Mouse (Mus musculus): ENCODE measurements at regions not wholly inside any gene's neighbourhood (a gene's known extent, or its start where the extent isn't known, plus 50 kb on each side); places are given as distances from the start of the nearest gene placed in this dataset.

DNA sequence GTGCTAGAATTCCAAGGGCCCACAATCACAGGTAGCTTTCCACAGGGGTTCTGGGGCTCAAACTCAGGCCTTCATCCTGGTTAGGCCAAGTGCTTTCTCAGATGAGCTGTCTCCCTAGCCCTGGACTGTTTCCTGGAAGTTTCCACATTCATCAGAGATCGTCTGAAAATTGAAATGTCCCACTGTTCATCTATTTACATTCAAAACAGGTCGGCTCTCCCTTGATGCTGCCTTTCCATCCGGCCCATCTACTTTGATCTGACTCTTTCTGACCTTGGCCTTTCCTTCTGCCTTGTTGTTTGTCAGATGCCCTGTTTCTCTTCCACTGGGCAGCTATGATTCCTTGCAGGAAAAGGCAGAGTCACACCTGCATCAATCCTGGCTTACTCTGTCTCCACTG is 150.2 kb upstream of the Nr2f2 start:
- H3K4me3 ChIP-seq (replicated peaks) = no peak overlapping the region
- peaks cover 2% of the 10 kb centered on the region; the same call in 1 of the 2 replicates for H3K9me3 ChIP-seq
- no peaks in the 10 kb centered on the region for H3K27me3 ChIP-seq (replicated peaks)
- no peaks in the 10 kb centered on the region for H3K4me1 ChIP-seq
- H3K36me3 ChIP-seq (replicated peaks; ENCODE audit: low read length) = no peaks in the 10 kb centered on the region
- TF ChIP-seq GATA1 (IDR thresholded peaks at IDR 0.05; ENCODE audit: borderline replicate concordance, low read length) = no peak
- TF ChIP-seq FLI1 (IDR thresholded peaks at IDR 0.05; ENCODE audit: low read length) = no peak

- TF ChIP-seq GATA1 (IDR thresholded peaks at IDR 0.05; ENCODE audit: borderline replicate concordance, low read length) (no peak), FLI1 (IDR thresholded peaks at IDR 0.05; ENCODE audit: low read length) (no peak)
- peaks cover 2% of the 10 kb centered on the region; the same call in 1 of the 2 replicates for H3K9me3 ChIP-seq
- no peaks in the 10 kb centered on the region for H3K36me3 ChIP-seq (replicated peaks; ENCODE audit: low read length)
- no peaks in the 10 kb centered on the region for H3K27me3 ChIP-seq (replicated peaks)
- H3K4me1 ChIP-seq = no peaks in the 10 kb centered on the region
- no peak overlapping the region for H3K4me3 ChIP-seq (replicated peaks)
Measured at GRCm38 (mm10) chr7:70515341-70515851, 148.9 kb upstream of the Nr2f2 start.

DNA sequence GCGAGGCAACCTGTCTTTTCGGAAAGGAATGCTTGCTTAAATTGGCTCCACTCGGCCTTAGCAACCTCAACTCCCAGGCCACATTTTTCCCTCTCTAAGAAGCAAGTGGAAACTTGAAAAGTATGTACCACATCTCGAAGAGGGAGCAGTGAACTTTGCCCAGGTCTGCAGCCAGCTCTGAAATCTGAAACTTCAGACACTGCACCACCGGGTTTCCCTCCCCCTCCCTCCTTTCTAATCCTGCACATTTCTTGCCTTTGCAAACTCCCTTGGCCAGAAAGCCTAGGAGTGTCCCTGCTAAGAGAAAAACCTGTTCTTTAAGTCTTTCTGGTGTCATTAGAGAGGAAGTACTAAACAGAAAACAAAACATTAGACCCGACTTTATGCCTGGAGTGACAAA is 148.1 kb upstream of the Nr2f2 start:
- Histone ChIP-seq H3K4me3 (replicated peaks) (no peak overlapping the region), H3K4me1 (no peaks in the 10 kb centered on the region), H3K9me3 (peaks cover 3% of the 10 kb centered on the region; the same call in 1 of the 2 replicates), H3K36me3 (replicated peaks; ENCODE audit: low read length) (no peaks in the 10 kb centered on the region), H3K27me3 (replicated peaks) (no peaks in the 10 kb centered on the region)
- TF ChIP-seq FLI1 (IDR thresholded peaks at IDR 0.05; ENCODE audit: low read length) (no peak), GATA1 (IDR thresholded peaks at IDR 0.05; ENCODE audit: borderline replicate concordance, low read length) (no peak)

- Histone ChIP-seq H3K4me3 (replicated peaks) (no peak overlapping the region), H3K9me3 (peaks cover 2% of the 10 kb centered on the region; the same call in 1 of the 2 replicates)
Measured at GRCm38 (mm10) chr7:70512354-70512753, 145.8 kb upstream of the Nr2f2 start.

GRCm38 (mm10) chr7:70505671-70506181 is 139.2 kb upstream of the Nr2f2 start:
- Histone ChIP-seq H3K9me3 (peaks cover 26% of the 10 kb centered on the region), H3K27me3 (replicated peaks) (no peaks in the 10 kb centered on the region), H3K36me3 (replicated peaks; ENCODE audit: low read length) (no peaks in the 10 kb centered on the region), H3K4me1 (no peaks in the 10 kb centered on the region), H3K4me3 (replicated peaks) (no peak overlapping the region)
- TF ChIP-seq FLI1 (IDR thresholded peaks at IDR 0.05; ENCODE audit: low read length) (no peak), GATA1 (IDR thresholded peaks at IDR 0.05; ENCODE audit: borderline replicate concordance, low read length) (no peak)

More at GRCm38 (mm10) chr7:70512354-70512753, 145.8 kb upstream of the Nr2f2 start:
- no peak for TF ChIP-seq GATA1 (IDR thresholded peaks at IDR 0.05; ENCODE audit: borderline replicate concordance, low read length)
- no peak for TF ChIP-seq FLI1 (IDR thresholded peaks at IDR 0.05; ENCODE audit: low read length)
- H3K4me1 ChIP-seq = no peaks in the 10 kb centered on the region
- H3K27me3 ChIP-seq (replicated peaks) = no peaks in the 10 kb centered on the region
- no peaks in the 10 kb centered on the region for H3K36me3 ChIP-seq (replicated peaks; ENCODE audit: low read length)

DNA sequence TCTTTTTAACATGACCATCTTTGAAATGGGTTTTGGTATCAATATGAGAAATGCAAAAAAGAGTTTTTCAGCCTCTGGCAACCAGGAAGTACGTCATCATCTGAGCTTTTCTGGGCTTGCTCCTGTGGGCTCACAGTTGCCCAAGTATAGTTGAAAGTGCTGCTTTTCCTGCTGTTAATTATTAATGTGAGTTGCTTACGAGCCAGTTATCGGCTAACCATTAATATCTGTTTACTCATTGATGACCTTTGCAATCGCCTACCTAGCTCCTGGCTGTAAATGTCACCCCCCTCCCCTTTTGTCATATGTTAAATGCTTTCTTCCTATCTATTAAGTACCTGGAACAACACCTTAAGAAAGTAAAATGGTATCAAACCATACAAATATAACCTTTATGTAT is 135.3 kb upstream of the Nr2f2 start:
- TF ChIP-seq GATA1 (IDR thresholded peaks at IDR 0.05; ENCODE audit: borderline replicate concordance, low read length) = no peak
- TF ChIP-seq FLI1 (IDR thresholded peaks at IDR 0.05; ENCODE audit: low read length) = no peak
- no peaks in the 10 kb centered on the region for H3K36me3 ChIP-seq (replicated peaks; ENCODE audit: low read length)
- H3K4me3 ChIP-seq (replicated peaks) = no peak overlapping the region
- H3K27me3 ChIP-seq (replicated peaks) = no peaks in the 10 kb centered on the region
- no peaks in the 10 kb centered on the region for H3K4me1 ChIP-seq
- peaks cover 24% of the 10 kb centered on the region for H3K9me3 ChIP-seq

GRCm38 (mm10) chr7:70496541-70497154 is 130.1 kb upstream of the Nr2f2 start:
- H3K36me3 ChIP-seq (replicated peaks; ENCODE audit: low read length) = no peaks in the 10 kb centered on the region
- no peak overlapping the region for H3K4me3 ChIP-seq (replicated peaks)
- H3K27me3 ChIP-seq (replicated peaks) = no peaks in the 10 kb centered on the region
- H3K4me1 ChIP-seq = no peaks in the 10 kb centered on the region
- H3K9me3 ChIP-seq = no peaks in the 10 kb centered on the region
- no peak for TF ChIP-seq FLI1 (IDR thresholded peaks at IDR 0.05; ENCODE audit: low read length)
- TF ChIP-seq GATA1 (IDR thresholded peaks at IDR 0.05; ENCODE audit: borderline replicate concordance, low read length) = no peak

GRCm38 (mm10) chr7:70484201-70484600 is 117.7 kb upstream of the Nr2f2 start:
- Histone ChIP-seq H3K36me3 (replicated peaks; ENCODE audit: low read length) (no peaks in the 10 kb centered on the region), H3K4me1 (no peaks in the 10 kb centered on the region), H3K9me3 (peaks cover 6% of the 10 kb centered on the region), H3K4me3 (replicated peaks) (no peak overlapping the region), H3K27me3 (replicated peaks) (no peaks in the 10 kb centered on the region)
- TF ChIP-seq GATA1 (IDR thresholded peaks at IDR 0.05; ENCODE audit: borderline replicate concordance, low read length) (no peak), FLI1 (IDR thresholded peaks at IDR 0.05; ENCODE audit: low read length) (no peak)

DNA sequence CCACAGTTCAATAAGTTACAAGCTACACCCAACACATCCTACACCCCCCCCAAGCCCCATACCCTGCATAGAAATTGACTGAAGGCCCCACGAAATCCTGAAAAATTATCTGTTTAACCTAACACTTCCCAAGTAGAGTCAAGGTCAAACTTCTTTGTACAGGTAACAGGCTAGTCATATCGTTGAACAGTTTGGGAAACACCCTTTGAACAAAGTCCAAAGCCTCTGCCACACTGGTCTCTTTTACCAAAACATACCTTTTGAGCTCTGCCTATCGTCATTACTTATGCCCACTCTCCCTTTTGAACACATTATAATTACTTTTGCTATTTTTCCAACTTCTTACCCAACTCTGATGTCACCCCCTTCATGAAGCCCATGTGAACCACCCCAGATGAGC is 117.0 kb upstream of the Nr2f2 start:
- Histone ChIP-seq H3K27me3 (replicated peaks) (no peaks in the 10 kb centered on the region), H3K36me3 (replicated peaks; ENCODE audit: low read length) (no peaks in the 10 kb centered on the region), H3K9me3 (peaks cover 6% of the 10 kb centered on the region), H3K4me1 (no peaks in the 10 kb centered on the region), H3K4me3 (replicated peaks) (no peak overlapping the region)
- TF ChIP-seq GATA1 (IDR thresholded peaks at IDR 0.05; ENCODE audit: borderline replicate concordance, low read length) (no peak), FLI1 (IDR thresholded peaks at IDR 0.05; ENCODE audit: low read length) (no peak)

- Histone ChIP-seq H3K9me3 (peaks cover 6% of the 10 kb centered on the region), H3K36me3 (replicated peaks; ENCODE audit: low read length) (no peaks in the 10 kb centered on the region), H3K4me1 (no peaks in the 10 kb centered on the region), H3K27me3 (replicated peaks) (no peaks in the 10 kb centered on the region), H3K4me3 (replicated peaks) (no peak overlapping the region)
- TF ChIP-seq GATA1 (IDR thresholded peaks at IDR 0.05; ENCODE audit: borderline replicate concordance, low read length) = no peak
- no peak for TF ChIP-seq FLI1 (IDR thresholded peaks at IDR 0.05; ENCODE audit: low read length)
Measured at GRCm38 (mm10) chr7:70481880-70482279, 115.3 kb upstream of the Nr2f2 start.

Data from megakaryocyte, embryonic 14.5 days (primary cell).